Mouse (Mus musculus): ENCODE data around the gene Dpp9.

GRCm38 (mm10) chr17:56203729-56204128 is 15.0 kb downstream of the Dpp9 start:
- TF ChIP-seq CTCF (IDR thresholded peaks at IDR 0.05; ENCODE audit: insufficient read depth, low read depth, low read length) (no peak), POLR2A (IDR thresholded peaks at IDR 0.05; ENCODE audit: insufficient read depth, low read depth, low read length) (no peak)
